Mouse (Mus musculus) midbrain, embryonic 16.5 days (tissue): ENCODE measurements around the gene Zap70. TPM values are rescaled to one million over a fixed set of nuclear protein-coding genes. Genes with fewer than 3 reads are reported as not detected.
"Not testable (repeated sequence)": the region's sequence is repeated elsewhere in the genome, so short reads cannot be mapped to it uniquely, and the experiment has no call there.

ENCODE experiments used
- ATAC-seq: fragments of 200-750 bp; cut with Nextera tagmentation; 2 replicates; pipeline ENCODE4 v1.8.0; 2017; ENCODE audit warnings: moderate TSS enrichment
- H3K27ac ChIP-seq: fragments of 300-500 bp; sonication (generic); 2 replicates; pipeline ENCODE4 v1.5.1; 2014; ENCODE audit warnings: mild to moderate bottlenecking, low read length, mixed read lengths
- H3K27me3 ChIP-seq: fragments of 300-500 bp; sonication (generic); 2 replicates; pipeline ENCODE4 v1.6.1; 2014; ENCODE audit warnings: low read depth, low read length, mixed read lengths; ENCODE audit not compliant: control insufficient read depth, insufficient read depth
- H3K36me3 ChIP-seq: fragments of 300-500 bp; sonication (generic); 2 replicates; pipeline ENCODE4 v1.6.1; 2014; ENCODE audit warnings: mild to moderate bottlenecking, low read length, moderate library complexity, mixed read lengths; ENCODE audit not compliant: control insufficient read depth, insufficient read depth
- H3K4me1 ChIP-seq: fragments of 300-500 bp; sonication (generic); 2 replicates; pipeline ENCODE4 v1.6.1; 2014; ENCODE audit warnings: mild to moderate bottlenecking, low read length, mixed read lengths; ENCODE audit not compliant: control insufficient read depth, insufficient read depth
- H3K4me2 ChIP-seq: fragments of 300-500 bp; sonication (generic); 2 replicates; pipeline ENCODE4 v1.6.1; 2014; ENCODE audit warnings: mild to moderate bottlenecking, low read length, mixed read lengths
- H3K4me3 ChIP-seq: fragments of 300-500 bp; sonication (generic); 2 replicates; pipeline ENCODE4 v1.5.1; 2014; ENCODE audit warnings: low read depth, mild to moderate bottlenecking, low read length, moderate library complexity, mixed read lengths
- H3K9ac ChIP-seq: fragments of 300-500 bp; sonication (generic); 2 replicates; pipeline ENCODE4 v1.6.1; 2014; ENCODE audit warnings: low read depth, low read length, mixed read lengths
- H3K9me3 ChIP-seq: fragments of 300-500 bp; sonication (generic); replicated peaks from 2 replicates; pipeline ENCODE4 v1.6.1; 2014; ENCODE audit warnings: mild to moderate bottlenecking, low read length, mixed read lengths; ENCODE audit not compliant: control insufficient read depth, poor library complexity, severe bottlenecking
- WGBS: fragments of 180-500 bp; shearing (Covaris S2); extraction: QIAGEN DNeasy Blood & Tissue Kit; methylation state at CpG from one replicate; pipeline ENCODE4 v1.1.7; 2014; 5-methylcytosine and 5-hydroxymethylcytosine counted together
- polyA plus RNA-seq: library from polyadenylated mRNA; unstranded; fragments of >200 nt; fragmentation: Nextera tagmentation; extraction: Ambion mirVana; gene quantifications from 2 replicates; pipeline ENCODE4 v1.2.1, GENCODE M21; 2015

The Zap70 gene
- polyA plus RNA-seq, 1 experiment from 2014 or later: 2.6 TPM

DNA sequence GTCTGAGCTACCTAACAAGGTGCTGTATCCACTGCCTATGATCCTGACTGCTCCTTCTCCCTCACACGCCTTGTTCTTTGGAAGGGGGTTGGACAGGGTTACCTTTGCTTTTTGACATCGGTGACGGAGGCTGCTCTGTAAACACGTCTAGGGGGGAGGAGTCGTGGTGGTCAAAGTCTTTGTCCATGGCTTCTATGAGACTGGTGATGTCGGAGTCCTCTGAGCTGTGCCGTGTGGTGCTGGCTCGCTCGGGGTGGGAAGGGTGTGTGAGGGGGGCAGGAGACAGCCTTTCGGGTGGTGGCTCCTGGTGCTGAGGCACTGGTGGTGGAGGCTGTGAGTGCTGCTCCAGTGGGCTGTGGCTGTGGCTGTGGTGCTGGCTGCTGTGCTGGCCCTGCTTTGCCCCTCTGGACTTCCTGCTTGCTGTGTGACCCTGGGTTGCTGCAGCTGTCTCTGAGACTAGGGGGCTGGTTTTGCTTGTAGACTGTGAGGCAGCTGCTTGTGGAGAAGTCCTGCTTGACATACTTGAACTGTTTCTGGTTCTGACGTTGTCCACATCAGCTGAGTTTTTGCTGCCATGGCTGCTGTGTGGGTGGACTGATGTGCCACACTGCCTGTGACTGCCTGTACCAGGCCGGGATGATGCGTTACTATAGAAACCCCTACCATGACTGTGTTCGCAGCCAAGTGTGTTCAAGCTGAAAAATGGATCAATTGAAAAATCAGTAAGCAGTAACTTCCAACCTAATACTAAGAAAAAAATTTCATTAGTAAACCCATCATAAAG, 46.4 kb downstream of the Zap70 start:
- Histone ChIP-seq H3K9me3 (no peaks in the 10 kb centered on the region), H3K27me3 (no peaks in the 10 kb centered on the region), H3K27ac (no peak overlapping the region), H3K4me1 (no peaks in the 10 kb centered on the region), H3K4me2 (no peak overlapping the region), H3K9ac (no peak overlapping the region), H3K4me3 (no peak overlapping the region), H3K36me3 (peaks cover 56% of the 10 kb centered on the region)
- no peak for ATAC-seq
- WGBS: 90% methylated on average over 14 of the region's 14 CpGs

GRCm38 (mm10) chr1:36811806-36812205, 50.2 kb downstream of the Zap70 start:
- Histone ChIP-seq H3K9ac (no peak overlapping the region), H3K4me2 (no peak overlapping the region), H3K4me3 (no peak overlapping the region), H3K9me3 (no peaks in the 10 kb centered on the region), H3K27me3 (no peaks in the 10 kb centered on the region), H3K4me1 (no peaks in the 10 kb centered on the region), H3K27ac (no peak overlapping the region), H3K36me3 (peaks cover 44% of the 10 kb centered on the region)
- no peak for ATAC-seq
- WGBS: 94% methylated on average over 7 of the region's 7 CpGs

DNA sequence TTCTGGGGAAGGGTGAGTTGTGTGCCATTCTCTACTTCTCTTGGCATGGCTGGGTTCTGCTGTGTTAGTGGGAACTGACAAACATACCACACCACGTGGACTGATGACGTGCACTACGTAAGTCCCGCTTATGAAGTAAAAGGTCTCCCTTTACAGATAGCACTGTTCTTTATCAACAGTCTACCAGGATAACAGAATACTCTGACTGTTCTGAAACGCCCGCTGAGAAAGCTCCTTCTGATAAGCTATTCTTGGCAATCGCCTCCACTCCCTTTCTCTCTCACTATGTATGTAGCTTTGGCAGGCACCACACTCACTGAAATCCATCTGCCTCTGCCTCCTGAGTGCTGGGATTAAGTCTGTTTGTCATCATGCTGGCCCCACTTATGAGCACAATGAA, 51.8 kb downstream of the Zap70 start:
- Histone ChIP-seq H3K9me3 (no peaks in the 10 kb centered on the region), H3K4me2 (no peak overlapping the region), H3K4me1 (no peaks in the 10 kb centered on the region), H3K9ac (no peak overlapping the region), H3K4me3 (no peak overlapping the region), H3K27me3 (no peaks in the 10 kb centered on the region), H3K36me3 (peaks cover 44% of the 10 kb centered on the region), H3K27ac (no peak overlapping the region)
- ATAC-seq: no peak
- WGBS: 80% methylated on average over 7 of the region's 7 CpGs

DNA sequence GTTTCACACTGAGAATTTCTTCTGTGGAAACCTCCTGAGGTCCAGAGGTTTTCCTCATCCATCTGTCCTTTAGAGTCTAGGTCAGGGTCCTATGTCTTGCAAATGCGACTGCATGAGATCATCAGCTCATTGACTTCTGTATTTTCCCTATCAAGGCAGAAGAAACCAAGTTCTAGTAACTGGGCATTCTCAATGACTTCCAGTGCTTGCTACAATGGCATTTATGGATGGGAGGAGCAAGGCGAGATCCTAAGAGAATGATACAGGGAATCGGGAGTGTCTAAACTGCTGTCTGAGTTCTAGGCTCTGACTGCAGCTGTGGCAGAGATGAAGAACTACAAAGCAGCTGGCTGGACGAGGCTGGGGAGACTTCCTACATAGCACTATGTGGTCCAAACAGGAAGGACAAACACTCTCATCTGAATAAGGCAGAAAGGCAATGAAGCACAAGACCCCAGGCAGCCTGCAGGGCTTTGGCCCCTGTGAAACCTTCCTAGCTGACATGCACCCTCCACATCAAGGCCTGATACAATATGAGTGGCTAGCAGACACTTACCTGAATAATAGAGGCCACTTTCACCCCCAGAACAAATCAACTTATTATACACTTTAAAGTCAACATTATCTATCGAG, 52.8 kb downstream of the Zap70 start:
- H3K9ac ChIP-seq: no peak overlapping the region
- no peak for ATAC-seq
- H3K27me3 ChIP-seq: no peaks in the 10 kb centered on the region
- H3K4me2 ChIP-seq: no peak overlapping the region
- H3K4me3 ChIP-seq: no peak overlapping the region
- WGBS: 85% methylated on average over 5 of the region's 5 CpGs
- H3K27ac ChIP-seq: no peak overlapping the region
- peaks cover 44% of the 10 kb centered on the region for H3K36me3 ChIP-seq
- H3K9me3 ChIP-seq: no peaks in the 10 kb centered on the region
- no peaks in the 10 kb centered on the region for H3K4me1 ChIP-seq

DNA sequence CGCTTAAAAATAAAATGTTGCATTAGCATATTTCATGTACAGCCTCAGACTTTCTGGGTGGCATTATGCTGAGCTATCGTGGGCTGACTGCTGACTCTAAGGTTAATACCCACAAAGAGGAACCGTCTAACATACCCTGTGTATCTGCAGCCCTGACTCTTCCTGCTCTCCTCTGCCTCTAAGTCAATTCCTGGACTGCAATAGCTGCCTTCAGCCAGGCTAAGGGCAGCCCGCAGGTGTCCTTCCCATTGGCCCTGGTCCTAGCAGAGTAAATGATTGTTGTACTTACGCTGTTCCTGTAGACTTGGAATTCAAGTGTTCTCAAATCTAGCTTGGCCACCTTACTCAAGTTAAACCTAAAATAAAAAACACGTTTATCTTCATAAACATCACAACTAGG, 53.6 kb downstream of the Zap70 start:
- H3K4me2 ChIP-seq: no peak overlapping the region
- no peaks in the 10 kb centered on the region for H3K27me3 ChIP-seq
- 89% methylated on average over 6 of the region's 6 CpGs for WGBS
- ATAC-seq: no peak
- H3K9me3 ChIP-seq: no peaks in the 10 kb centered on the region
- peaks cover 41% of the 10 kb centered on the region for H3K36me3 ChIP-seq
- no peak overlapping the region for H3K9ac ChIP-seq
- H3K27ac ChIP-seq: no peak overlapping the region
- H3K4me1 ChIP-seq: no peaks in the 10 kb centered on the region
- no peak overlapping the region for H3K4me3 ChIP-seq

- H3K4me1 ChIP-seq, H3K9me3 ChIP-seq, H3K27me3 ChIP-seq, H3K27ac ChIP-seq, H3K4me3 ChIP-seq, ATAC-seq, H3K9ac ChIP-seq, H3K4me2 ChIP-seq: not testable (repeated sequence)
- 90% methylated on average over 4 of the region's 4 CpGs for WGBS
- H3K36me3 ChIP-seq: peaks cover 49% of the 10 kb centered on the region
These were observed 60.3 kb downstream of the Zap70 start for GRCm38 (mm10) chr1:36821918-36822317.

DNA sequence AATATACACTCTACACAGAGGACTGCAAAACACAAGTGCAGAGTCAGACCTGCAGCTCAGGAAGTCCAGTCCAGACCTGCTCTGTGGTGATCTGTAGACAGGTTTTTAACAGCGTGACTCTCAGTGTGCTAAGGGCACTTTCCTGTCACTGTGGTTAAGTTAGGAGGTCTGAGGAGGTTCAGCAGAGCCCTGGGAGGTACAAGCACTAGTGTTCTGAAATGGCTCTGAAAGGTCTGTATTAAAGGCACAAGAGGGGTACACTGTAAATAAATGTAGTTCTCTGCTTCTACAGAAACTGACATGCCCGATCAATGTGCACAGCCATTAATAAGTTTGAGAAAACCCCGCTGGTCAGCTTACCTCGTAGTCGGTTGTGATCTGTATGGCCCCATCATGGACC, 62.8 kb downstream of the Zap70 start:
- Histone ChIP-seq H3K9ac (no peak overlapping the region), H3K4me3 (no peak overlapping the region), H3K27ac (no peak overlapping the region), H3K4me2 (no peak overlapping the region), H3K9me3 (no peaks in the 10 kb centered on the region), H3K27me3 (no peaks in the 10 kb centered on the region), H3K4me1 (no peaks in the 10 kb centered on the region), H3K36me3 (peaks cover 38% of the 10 kb centered on the region)
- no peak for ATAC-seq
- 97% methylated on average over 5 of the region's 5 CpGs for WGBS

GRCm38 (mm10) chr1:36830913-36831866, 69.6 kb downstream of the Zap70 start:
- no peak overlapping the region for H3K9ac ChIP-seq
- ATAC-seq: peak; percentile 68

More at GRCm38 (mm10) chr1:36830913-36831866, 69.6 kb downstream of the Zap70 start:
- no peaks in the 10 kb centered on the region; the same call in 1 of the 2 replicates for H3K4me1 ChIP-seq
- H3K4me3 ChIP-seq: no peak overlapping the region
- no peak overlapping the region for H3K4me2 ChIP-seq
- peaks cover 28% of the 10 kb centered on the region for H3K36me3 ChIP-seq
- H3K9me3 ChIP-seq: no peaks in the 10 kb centered on the region
- peak overlapping the region; percentile 61; the same call in 1 of the 2 replicates for H3K27ac ChIP-seq
- H3K27me3 ChIP-seq: no peaks in the 10 kb centered on the region
- 57% methylated on average over 14 of the region's 14 CpGs for WGBS
